Mouse (Mus musculus): ENCODE data around the gene Foxred2. TPM values are rescaled to one million over a fixed set of nuclear protein-coding genes. Genes with fewer than 3 reads are reported as not detected.

The Foxred2 gene
- polyA plus RNA-seq, 1 experiment from 2014 or later = 6.2 TPM

Other genes with a start within 250 kb of the Foxred2 start
- not detected in 2 replicates for gene Apol9b, start 227.7 kb downstream of the Foxred2 start, polyA plus RNA-seq (2015; fragmentation: Nextera tagmentation; extraction: Ambion mirVana)
- 0.06 and 0.16 TPM in 2 replicates for gene Apol8, start 199.7 kb downstream of the Foxred2 start, polyA plus RNA-seq (2015; fragmentation: Nextera tagmentation; extraction: Ambion mirVana)
- gene Myh9, start 114.5 kb downstream of the Foxred2 start, polyA plus RNA-seq (2015; fragmentation: Nextera tagmentation; extraction: Ambion mirVana) = 14.5 and 14.9 TPM in 2 replicates
- 214 and 218 TPM in 2 replicates for gene Txn2, start 27.7 kb downstream of the Foxred2 start, polyA plus RNA-seq (2015; fragmentation: Nextera tagmentation; extraction: Ambion mirVana)
- gene Eif3d, start 14.1 kb upstream of the Foxred2 start, polyA plus RNA-seq (2015; fragmentation: Nextera tagmentation; extraction: Ambion mirVana) = 184 and 191 TPM in 2 replicates
- gene Cacng2, start 163.3 kb upstream of the Foxred2 start, polyA plus RNA-seq (2015; fragmentation: Nextera tagmentation; extraction: Ambion mirVana) = 10.5 and 10.7 TPM in 2 replicates
- 106 and 111 TPM in 2 replicates for gene Ift27, start 217.4 kb upstream of the Foxred2 start, polyA plus RNA-seq (2015; fragmentation: Nextera tagmentation; extraction: Ambion mirVana)
- 6.7 and 13.6 TPM in 2 replicates for gene Pvalb, start 249.7 kb upstream of the Foxred2 start, polyA plus RNA-seq (2015; fragmentation: Nextera tagmentation; extraction: Ambion mirVana)

Measured in hindbrain, embryonic 13.5 days (tissue).